Mouse (Mus musculus): ENCODE measurements around the gene Rpl36. TPM values are rescaled to one million over a fixed set of nuclear protein-coding genes. Genes with fewer than 3 reads are reported as not detected.
"Not testable (repeated sequence)": the region's sequence is repeated elsewhere in the genome, so short reads cannot be mapped to it uniquely, and the experiment has no call there.

Rpl36 gene
- polyA plus RNA-seq, 1 experiment from 2014 or later = 1,764 TPM

DNA sequence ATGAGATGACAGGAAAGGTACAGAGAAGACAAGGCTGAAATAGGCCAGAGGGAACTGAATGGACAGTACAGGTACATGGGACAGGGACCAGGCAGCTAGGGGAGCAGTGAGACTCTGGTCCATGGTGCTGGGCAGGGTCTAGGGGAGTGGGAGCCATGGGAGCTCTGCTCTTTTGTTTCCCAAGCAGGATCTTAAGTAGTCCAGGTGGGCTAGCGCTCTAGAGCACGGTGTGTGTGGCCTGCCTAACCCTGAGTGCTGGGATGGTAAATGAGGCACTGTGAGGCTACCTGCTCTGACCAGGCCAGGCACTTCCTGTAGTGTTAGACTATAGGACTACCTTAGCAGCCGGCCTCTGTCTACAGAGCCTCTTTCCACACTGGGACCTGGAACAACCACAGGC lies 3.5 kb downstream of the Rpl36 start:
- H3K4me3 ChIP-seq (ENCODE audit: low read depth, low read length) = no peak overlapping the region
- no peaks in the 10 kb centered on the region for H3K27me3 ChIP-seq (replicated peaks; ENCODE audit: insufficient read depth, low read length)
- H3K9me3 ChIP-seq (ENCODE audit: low read length) = no peaks in the 10 kb centered on the region
- no peak for DNase-seq (ENCODE audit: low spot score)
- no peak overlapping the region for H3K9ac ChIP-seq (replicated peaks; ENCODE audit: low read depth)
- peaks cover 15% of the 10 kb centered on the region; the same call in 1 of the 2 replicates for H3K36me3 ChIP-seq (ENCODE audit: insufficient read depth, low read length)
- H3K4me2 ChIP-seq (replicated peaks; ENCODE audit: low read depth, low read length) = no peak overlapping the region
- WGBS = 93% methylated on average over 3 of the region's 3 CpGs
- no peak overlapping the region for H3K27ac ChIP-seq (ENCODE audit: low read length)
- peaks cover 6% of the 10 kb centered on the region; the same call in 1 of the 2 replicates for H3K4me1 ChIP-seq (ENCODE audit: insufficient read depth, low read depth, low read length)
- ATAC-seq = no peak
- TF ChIP-seq EP300 (IDR thresholded peaks at IDR 0.05) = no peak
- no peak for TF ChIP-seq CTCF (IDR thresholded peaks at IDR 0.05)

GRCm38 (mm10) chr17:56617628-56618027 lies 4.4 kb downstream of the Rpl36 start:
- Histone ChIP-seq H3K9me3 (ENCODE audit: low read length) (no peaks in the 10 kb centered on the region), H3K27me3 (replicated peaks; ENCODE audit: insufficient read depth, low read length) (no peaks in the 10 kb centered on the region), H3K4me1 (ENCODE audit: insufficient read depth, low read depth, low read length) (peaks cover 6% of the 10 kb centered on the region; the same call in 1 of the 2 replicates), H3K36me3 (ENCODE audit: insufficient read depth, low read length) (peaks cover 24% of the 10 kb centered on the region; the same call in 1 of the 2 replicates), H3K4me2 (replicated peaks; ENCODE audit: low read depth, low read length) (no peak overlapping the region), H3K9ac (replicated peaks; ENCODE audit: low read depth) (no peak overlapping the region), H3K4me3 (ENCODE audit: low read depth, low read length) (no peak overlapping the region), H3K27ac (ENCODE audit: low read length) (no peak overlapping the region)
- no peak for ATAC-seq
- DNase-seq (ENCODE audit: low spot score) = no peak
- WGBS = 85% methylated on average over 8 of the region's 8 CpGs
- TF ChIP-seq CTCF (IDR thresholded peaks at IDR 0.05) (no peak), EP300 (IDR thresholded peaks at IDR 0.05) (no peak)

- Histone ChIP-seq H3K36me3 (ENCODE audit: insufficient read depth, low read length) (peaks cover 13% of the 10 kb centered on the region; the same call in 1 of the 2 replicates), H3K27me3 (replicated peaks; ENCODE audit: insufficient read depth, low read length) (no peaks in the 10 kb centered on the region), H3K4me3 (ENCODE audit: low read depth, low read length) (peak overlapping the region; percentile 94; the same call in 1 of the 2 replicates), H3K4me2 (replicated peaks; ENCODE audit: low read depth, low read length) (peak overlapping the region; percentile 95; the same call in 1 of the 2 replicates), H3K9ac (replicated peaks; ENCODE audit: low read depth) (no peak overlapping the region), H3K27ac (ENCODE audit: low read length) (no peak overlapping the region), H3K4me1 (ENCODE audit: insufficient read depth, low read depth, low read length) (peaks cover 9% of the 10 kb centered on the region; the same call in 1 of the 2 replicates), H3K9me3 (ENCODE audit: low read length) (no peaks in the 10 kb centered on the region)
- DNase-seq (ENCODE audit: low spot score) (no peak), ATAC-seq (no peak)
- 76% methylated on average over 3 of the region's 3 CpGs for WGBS
- no peak for TF ChIP-seq EP300 (IDR thresholded peaks at IDR 0.05)
- TF ChIP-seq CTCF (IDR thresholded peaks at IDR 0.05) = no peak
Measured at GRCm38 (mm10) chr17:56625495-56625894, 12.3 kb downstream of the Rpl36 start.

- ATAC-seq = no peak
- H3K4me3 ChIP-seq (ENCODE audit: low read depth, low read length) = peak overlapping the region; percentile 94
- peak overlapping the region; percentile 54 for H3K27ac ChIP-seq (ENCODE audit: low read length)
- no peaks in the 10 kb centered on the region for H3K27me3 ChIP-seq (replicated peaks; ENCODE audit: insufficient read depth, low read length)
- H3K9ac ChIP-seq (replicated peaks; ENCODE audit: low read depth) = peak overlapping the region; percentile 85
- peak overlapping the region; percentile 95 for H3K4me2 ChIP-seq (replicated peaks; ENCODE audit: low read depth, low read length)
- TF ChIP-seq CTCF (IDR thresholded peaks at IDR 0.05) (no peak), EP300 (IDR thresholded peaks at IDR 0.05) (no peak)
- no peak for DNase-seq (ENCODE audit: low spot score)
- under 1% methylated on average over 29 of the region's 32 CpGs for WGBS
- H3K9me3 ChIP-seq (ENCODE audit: low read length) = no peaks in the 10 kb centered on the region
- H3K36me3 ChIP-seq (ENCODE audit: insufficient read depth, low read length) = 0 out of 2 replicates have a peak, but pooled peaks cover 9% of the 10 kb centered on the region
- H3K4me1 ChIP-seq (ENCODE audit: insufficient read depth, low read depth, low read length) = peaks cover 9% of the 10 kb centered on the region; the same call in 1 of the 2 replicates
Measured at GRCm38 (mm10) chr17:56626260-56626659, 13.0 kb downstream of the Rpl36 start.

DNA sequence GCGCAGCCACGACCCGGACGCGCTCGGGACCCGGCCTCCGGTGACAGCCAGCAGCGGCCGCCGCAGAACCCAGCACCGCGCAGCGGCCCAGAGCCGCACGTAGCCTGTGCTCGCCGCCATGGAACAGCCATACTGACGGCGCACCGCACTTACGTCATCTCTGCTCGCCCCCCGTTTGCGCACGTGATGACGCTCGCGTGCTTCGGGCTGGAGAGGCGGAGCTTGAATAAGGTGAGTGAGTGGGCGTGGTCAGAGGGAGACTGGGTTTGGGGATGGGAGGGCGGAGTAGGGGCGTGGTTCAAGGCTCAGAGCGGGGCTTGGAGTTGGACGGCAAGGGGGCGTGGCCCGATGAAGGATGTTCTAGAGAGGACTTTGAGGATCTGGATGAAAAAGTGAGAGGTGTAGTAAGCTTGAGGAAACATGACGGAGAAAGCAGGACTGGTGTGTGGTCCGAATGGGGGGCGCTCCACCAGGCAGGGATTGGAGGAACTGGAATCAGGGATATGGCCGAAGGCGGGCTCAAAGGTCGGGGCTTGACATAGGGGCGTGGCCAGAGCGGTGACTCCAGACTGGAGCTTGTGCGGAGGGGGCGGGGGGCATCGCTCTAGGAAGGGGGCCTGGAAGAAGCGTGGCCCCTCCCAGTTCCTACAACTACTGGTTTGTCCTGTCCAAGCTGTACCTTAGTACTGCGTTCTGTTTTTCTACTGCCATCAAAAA lies 13.7 kb downstream of the Rpl36 start, which contains the start of gene Lonp1:
Gene Lonp1, minus strand, starts transcription at position 134 of the 717 bp plus-strand sequence.
- Histone ChIP-seq H3K27me3 (replicated peaks; ENCODE audit: insufficient read depth, low read length) (no peaks in the 10 kb centered on the region), H3K36me3 (ENCODE audit: insufficient read depth, low read length) (0 out of 2 replicates have a peak, but pooled peaks cover 7% of the 10 kb centered on the region), H3K9ac (replicated peaks; ENCODE audit: low read depth) (peak within 1 kb of the TSS; percentile 85), H3K4me2 (replicated peaks; ENCODE audit: low read depth, low read length) (peak within 1 kb of the TSS; percentile 95), H3K27ac (ENCODE audit: low read length) (peak within 1 kb of the TSS; percentile 54), H3K4me1 (ENCODE audit: insufficient read depth, low read depth, low read length) (peaks cover 9% of the 10 kb centered on the region; the same call in 1 of the 2 replicates), H3K9me3 (ENCODE audit: low read length) (no peaks in the 10 kb centered on the region), H3K4me3 (ENCODE audit: low read depth, low read length) (peak within 1 kb of the TSS; percentile 94)
- WGBS = under 1% methylated on average over 46 of the region's 51 CpGs
- DNase-seq (ENCODE audit: low spot score) (peak; percentile 99), ATAC-seq (peak; percentile 91)
- TF ChIP-seq EP300 (IDR thresholded peaks at IDR 0.05) (no peak), CTCF (IDR thresholded peaks at IDR 0.05) (no peak)

- H3K4me3 ChIP-seq (ENCODE audit: low read depth, low read length) = peak within 1 kb of the TSS; percentile 94
- 8% methylated on average over 26 of the region's 26 CpGs for WGBS
- ATAC-seq (peak; percentile 13; the same call in 1 of the 2 replicates), DNase-seq (ENCODE audit: low spot score) (peak; percentile 59)
- peaks cover 9% of the 10 kb centered on the region; the same call in 1 of the 2 replicates for H3K4me1 ChIP-seq (ENCODE audit: insufficient read depth, low read depth, low read length)
- H3K27ac ChIP-seq (ENCODE audit: low read length) = peak within 1 kb of the TSS; percentile 54
- H3K4me2 ChIP-seq (replicated peaks; ENCODE audit: low read depth, low read length) = peak within 1 kb of the TSS; percentile 95
- peak within 1 kb of the TSS; percentile 16; the same call in 1 of the 2 replicates for H3K9ac ChIP-seq (replicated peaks; ENCODE audit: low read depth)
- H3K36me3 ChIP-seq (ENCODE audit: insufficient read depth, low read length) = no peaks in the 10 kb centered on the region
- no peaks in the 10 kb centered on the region for H3K9me3 ChIP-seq (ENCODE audit: low read length)
- TF ChIP-seq EP300 (IDR thresholded peaks at IDR 0.05) (no peak), CTCF (IDR thresholded peaks at IDR 0.05) (no peak)
- no peaks in the 10 kb centered on the region for H3K27me3 ChIP-seq (replicated peaks; ENCODE audit: insufficient read depth, low read length)
Measured at GRCm38 (mm10) chr17:56627530-56628277, 14.5 kb downstream of the Rpl36 start, which contains the start of gene Catsperd. Gene Catsperd, plus strand, starts transcription at chr17:56628143.

GRCm38 (mm10) chr17:56629800-56630781 lies 16.9 kb downstream of the Rpl36 start:
- 71% methylated on average over 24 of the region's 27 CpGs for WGBS
- DNase-seq (ENCODE audit: low spot score); H3K36me3 ChIP-seq (ENCODE audit: insufficient read depth, low read length); H3K27ac ChIP-seq (ENCODE audit: low read length); ATAC-seq; H3K4me2 ChIP-seq (replicated peaks; ENCODE audit: low read depth, low read length); H3K9ac ChIP-seq (replicated peaks; ENCODE audit: low read depth); H3K4me1 ChIP-seq (ENCODE audit: insufficient read depth, low read depth, low read length); H3K27me3 ChIP-seq (replicated peaks; ENCODE audit: insufficient read depth, low read length); H3K4me3 ChIP-seq (ENCODE audit: low read depth, low read length); H3K9me3 ChIP-seq (ENCODE audit: low read length): not testable (repeated sequence)

All from lung, postnatal 0 days (tissue).